Mouse (Mus musculus): ENCODE results near the gene Sp8. TPM values are rescaled to one million over a fixed set of nuclear protein-coding genes. Genes with fewer than 3 reads are reported as not detected.

The Sp8 gene
- polyA plus RNA-seq (2017; shearing (Covaris generic)): not detected

GRCm38 (mm10) chr12:118846221-118846620 lies at the start of gene Sp8:
TSS of gene Sp8 (plus strand) at chr12:118846329.
- ATAC-seq: no peak

- ATAC-seq: no peak
Measured at GRCm38 (mm10) chr12:118811328-118811961, 34.7 kb upstream of the Sp8 start.

GRCm38 (mm10) chr12:118814561-118814960 lies 31.6 kb upstream of the Sp8 start:
- ATAC-seq: no peak

- ATAC-seq: no peak
Measured at GRCm38 (mm10) chr12:118816156-118816555, 30.0 kb upstream of the Sp8 start.

- no peak for ATAC-seq
Measured at GRCm38 (mm10) chr12:118829881-118830280, 16.2 kb upstream of the Sp8 start.

- ATAC-seq: no peak
Measured at GRCm38 (mm10) chr12:118836411-118837341, 9.5 kb upstream of the Sp8 start.

GRCm38 (mm10) chr12:118837361-118837760 lies 8.8 kb upstream of the Sp8 start:
- ATAC-seq: no peak

GRCm38 (mm10) chr12:118838260-118838659 lies 7.9 kb upstream of the Sp8 start:
- no peak for ATAC-seq

GRCm38 (mm10) chr12:118839398-118839797 lies 6.7 kb upstream of the Sp8 start:
- no peak for ATAC-seq

- no peak for ATAC-seq
Measured at GRCm38 (mm10) chr12:118840301-118840700, 5.8 kb upstream of the Sp8 start.

GRCm38 (mm10) chr12:118840861-118841260 lies 5.3 kb upstream of the Sp8 start:
- no peak for ATAC-seq

- ATAC-seq: no peak
Measured at GRCm38 (mm10) chr12:118841381-118841922, 4.7 kb upstream of the Sp8 start.

- no peak for ATAC-seq
Measured at GRCm38 (mm10) chr12:118841971-118842550, 4.1 kb upstream of the Sp8 start.

GRCm38 (mm10) chr12:118842671-118843411 lies 3.3 kb upstream of the Sp8 start:
- no peak for ATAC-seq

- ATAC-seq: no peak
Measured at GRCm38 (mm10) chr12:118844111-118844510, 2.0 kb upstream of the Sp8 start.

- ATAC-seq: no peak
Measured at GRCm38 (mm10) chr12:118844841-118845240, 1.3 kb upstream of the Sp8 start.

GRCm38 (mm10) chr12:118845351-118845750 lies 778 bp upstream of the Sp8 start:
- no peak for ATAC-seq

- peak; percentile 49 for ATAC-seq
Measured at GRCm38 (mm10) chr12:118846649-118847321, 656 bp downstream of the Sp8 start.

- no peak for ATAC-seq
Measured at GRCm38 (mm10) chr12:118847381-118847780, 1.3 kb downstream of the Sp8 start.

GRCm38 (mm10) chr12:118847861-118848495 lies 1.8 kb downstream of the Sp8 start:
- no peak for ATAC-seq

GRCm38 (mm10) chr12:118848496-118849202 lies 2.5 kb downstream of the Sp8 start:
- ATAC-seq: no peak
